ENCODE assay signal across 7 mouse cellular contexts in genomic region chr13:24135282-24136230, GRCm38 (mm10).
DNase-seq lines count a peak whose midpoint lies in the region; ATAC-seq lines count a peak whose summit lies in the region.

No protein-coding gene starts in this region.

- peak; percentile 47; the same call in 1 of the 2 replicates for ATAC-seq in neural tube, embryonic 15.5 days (ENCODE audit: low FRiP score)

- DNase-seq in right cerebral cortex, postnatal 25 days, result peak; percentile 24
- no peak for DNase-seq in right cerebral cortex, postnatal 10 days (ENCODE audit: low spot score in 2 of 2)
- peak; percentile 69 for DNase-seq in heart, embryonic 10.5 days (ENCODE audit: low spot score)
- peak; percentile 28 for DNase-seq in kidney, postnatal 14 days
- no peak for DNase-seq in thymus, postnatal 25 days
- DNase-seq in testis, postnatal 10 days (ENCODE audit: low spot score), result no peak

- H3K4me3 ChIP-seq in heart, embryonic 10.5 days, result no peak overlapping the region
- no peak overlapping the region for H3K4me3 ChIP-seq in neural tube, embryonic 15.5 days (replicated peaks)

- no peak overlapping the region for H3K9ac ChIP-seq in neural tube, embryonic 15.5 days (replicated peaks)

- H3K9me3 ChIP-seq in heart, embryonic 10.5 days, result no peaks in the 10 kb centered on the region
- no peaks in the 10 kb centered on the region for H3K9me3 ChIP-seq in neural tube, embryonic 15.5 days (replicated peaks)

- no peaks in the 10 kb centered on the region for H3K36me3 ChIP-seq in heart, embryonic 10.5 days
- H3K36me3 ChIP-seq in neural tube, embryonic 15.5 days, result 0 out of 2 replicates have a peak, but pooled peaks cover 4% of the 10 kb centered on the region

- peak overlapping the region; percentile 7; the same call in 1 of the 2 replicates for H3K4me2 ChIP-seq in neural tube, embryonic 15.5 days

- H3K4me1 ChIP-seq in heart, embryonic 10.5 days, result peaks cover 15% of the 10 kb centered on the region; the same call in 1 of the 2 replicates
- peaks cover 12% of the 10 kb centered on the region for H3K4me1 ChIP-seq in neural tube, embryonic 15.5 days

- peaks cover 93% of the 10 kb centered on the region for H3K27me3 ChIP-seq in heart, embryonic 10.5 days (ENCODE audit: insufficient read depth, poor library complexity, severe bottlenecking)
- no peaks in the 10 kb centered on the region for H3K27me3 ChIP-seq in neural tube, embryonic 15.5 days (replicated peaks)

- H3K27ac ChIP-seq in heart, embryonic 10.5 days, result no peak overlapping the region
- no peak overlapping the region for H3K27ac ChIP-seq in neural tube, embryonic 15.5 days (replicated peaks)

- 63% methylated on average over 21 of the region's 21 CpGs for WGBS in heart, embryonic 10.5 days
- 46% methylated on average over 21 of the region's 21 CpGs for WGBS in neural tube, embryonic 15.5 days

Comparison
In these comparisons a context has a peak if more than half of its experiments do, and no peak if none do; other contexts are left out.
1. DNase-seq: peak in right cerebral cortex, postnatal 25 days (single experiment), heart, embryonic 10.5 days (single experiment) and kidney, postnatal 14 days (single experiment); none in right cerebral cortex, postnatal 10 days (0 of 2), thymus, postnatal 25 days (single experiment) and testis, postnatal 10 days (single experiment).